Mouse (Mus musculus): ENCODE results near the gene Trim56.

DNA sequence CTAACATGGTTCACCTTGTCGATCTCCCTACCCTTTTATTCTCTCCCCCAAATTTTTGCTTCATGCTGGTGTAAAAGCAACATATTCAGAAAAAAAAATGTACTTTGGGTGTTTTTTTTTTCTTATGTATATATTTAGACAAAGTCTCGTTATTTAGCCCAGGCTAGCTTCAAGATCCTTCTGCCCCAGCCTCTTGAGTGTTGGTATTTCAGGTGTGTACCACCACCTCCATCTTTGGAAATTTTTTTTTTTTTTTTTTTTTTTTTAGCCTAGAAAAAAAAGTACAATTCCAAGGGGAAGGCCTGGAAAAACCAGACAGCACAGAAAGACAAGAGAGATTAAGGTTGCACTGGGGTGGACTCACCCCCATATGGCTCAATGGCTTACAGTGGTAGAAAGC is 978 bp upstream of the Trim56 start:
- TF ChIP-seq POLR2A (IDR thresholded peaks at IDR 0.05; ENCODE audit: control insufficient read depth, extremely low read depth, insufficient read depth, low read length, poor library complexity) (no peak), CTCF (IDR thresholded peaks at IDR 0.05; ENCODE audit: borderline replicate concordance, control insufficient read depth, extremely low read depth, insufficient read depth, low read length, poor library complexity) (no peak)
